Mouse (Mus musculus): ENCODE results near the gene Strn. TPM values are rescaled to one million over a fixed set of nuclear protein-coding genes. Genes with fewer than 3 reads are reported as not detected.

Strn gene
- polyA plus RNA-seq, 1 experiment from 2014 or later = 8.4 TPM

GRCm38 (mm10) chr17:78732056-78732455 lies 4.9 kb downstream of the Strn start:
- Histone ChIP-seq H3K4me2 (ENCODE audit: low read length) (no peak overlapping the region), H3K27ac (ENCODE audit: low read depth) (no peak overlapping the region), H3K9me3 (ENCODE audit: control insufficient read depth, low read length) (no peaks in the 10 kb centered on the region), H3K4me1 (replicated peaks; ENCODE audit: control insufficient read depth, insufficient read depth, low read length) (peaks cover 8% of the 10 kb centered on the region), H3K27me3 (replicated peaks; ENCODE audit: control insufficient read depth, insufficient read depth, low read length) (no peaks in the 10 kb centered on the region), H3K9ac (ENCODE audit: low read length) (no peak overlapping the region), H3K4me3 (ENCODE audit: low read depth, low read length) (no peak overlapping the region), H3K36me3 (ENCODE audit: control insufficient read depth, insufficient read depth, low read length) (no peaks in the 10 kb centered on the region)
- WGBS = 69% methylated on average over 1 of the region's 1 CpGs
- DNase-seq (ENCODE audit: low spot score) (no peak), ATAC-seq (replicated peaks; ENCODE audit: low FRiP score, low TSS enrichment, low read depth) (no peak)

- WGBS = 79% methylated on average over 14 of the region's 14 CpGs
- Histone ChIP-seq H3K4me3 (ENCODE audit: low read depth, low read length) (no peak overlapping the region), H3K4me2 (ENCODE audit: low read length) (no peak overlapping the region), H3K9me3 (ENCODE audit: control insufficient read depth, low read length) (no peaks in the 10 kb centered on the region), H3K27me3 (replicated peaks; ENCODE audit: control insufficient read depth, insufficient read depth, low read length) (no peaks in the 10 kb centered on the region), H3K27ac (ENCODE audit: low read depth) (no peak overlapping the region), H3K36me3 (ENCODE audit: control insufficient read depth, insufficient read depth, low read length) (no peaks in the 10 kb centered on the region), H3K4me1 (replicated peaks; ENCODE audit: control insufficient read depth, insufficient read depth, low read length) (0 out of 2 replicates have a peak, but pooled peaks cover 3% of the 10 kb centered on the region), H3K9ac (ENCODE audit: low read length) (no peak overlapping the region)
- DNase-seq (ENCODE audit: low spot score) = no peak
- no peak for ATAC-seq (replicated peaks; ENCODE audit: low FRiP score, low TSS enrichment, low read depth)
These were observed 10.1 kb downstream of the Strn start for GRCm38 (mm10) chr17:78726746-78727449.

- 0 out of 2 replicates have a peak, but pooled peaks cover 3% of the 10 kb centered on the region for H3K4me1 ChIP-seq (replicated peaks; ENCODE audit: control insufficient read depth, insufficient read depth, low read length)
- ATAC-seq (replicated peaks; ENCODE audit: low FRiP score, low TSS enrichment, low read depth) = no peak
- H3K4me3 ChIP-seq (ENCODE audit: low read depth, low read length) = no peak overlapping the region
- no peak for DNase-seq (ENCODE audit: low spot score)
- no peaks in the 10 kb centered on the region for H3K36me3 ChIP-seq (ENCODE audit: control insufficient read depth, insufficient read depth, low read length)
- no peak overlapping the region for H3K4me2 ChIP-seq (ENCODE audit: low read length)
- no peaks in the 10 kb centered on the region for H3K9me3 ChIP-seq (ENCODE audit: control insufficient read depth, low read length)
- H3K27ac ChIP-seq (ENCODE audit: low read depth) = no peak overlapping the region
- H3K9ac ChIP-seq (ENCODE audit: low read length) = no peak overlapping the region
- no peaks in the 10 kb centered on the region for H3K27me3 ChIP-seq (replicated peaks; ENCODE audit: control insufficient read depth, insufficient read depth, low read length)
- WGBS = 40% methylated on average over 6 of the region's 6 CpGs
These were observed 12.4 kb downstream of the Strn start for GRCm38 (mm10) chr17:78724461-78725055.

- Histone ChIP-seq H3K4me3 (ENCODE audit: low read depth, low read length) (no peak overlapping the region), H3K27me3 (replicated peaks; ENCODE audit: control insufficient read depth, insufficient read depth, low read length) (no peaks in the 10 kb centered on the region), H3K9me3 (ENCODE audit: control insufficient read depth, low read length) (0 out of 2 replicates have a peak, but pooled peaks cover 5% of the 10 kb centered on the region), H3K4me1 (replicated peaks; ENCODE audit: control insufficient read depth, insufficient read depth, low read length) (0 out of 2 replicates have a peak, but pooled peaks cover 3% of the 10 kb centered on the region), H3K36me3 (ENCODE audit: control insufficient read depth, insufficient read depth, low read length) (0 out of 2 replicates have a peak, but pooled peaks cover 8% of the 10 kb centered on the region), H3K9ac (ENCODE audit: low read length) (no peak overlapping the region), H3K4me2 (ENCODE audit: low read length) (no peak overlapping the region), H3K27ac (ENCODE audit: low read depth) (no peak overlapping the region)
- 71% methylated on average over 7 of the region's 7 CpGs for WGBS
- ATAC-seq (replicated peaks; ENCODE audit: low FRiP score, low TSS enrichment, low read depth) (no peak), DNase-seq (ENCODE audit: low spot score) (no peak)
These were observed 15.3 kb downstream of the Strn start for GRCm38 (mm10) chr17:78721690-78722089.

GRCm38 (mm10) chr17:78719086-78719485 lies 17.9 kb downstream of the Strn start:
- Histone ChIP-seq H3K4me2 (ENCODE audit: low read length) (no peak overlapping the region), H3K4me1 (replicated peaks; ENCODE audit: control insufficient read depth, insufficient read depth, low read length) (no peaks in the 10 kb centered on the region), H3K4me3 (ENCODE audit: low read depth, low read length) (no peak overlapping the region), H3K27ac (ENCODE audit: low read depth) (no peak overlapping the region), H3K9ac (ENCODE audit: low read length) (no peak overlapping the region), H3K9me3 (ENCODE audit: control insufficient read depth, low read length) (0 out of 2 replicates have a peak, but pooled peaks cover 5% of the 10 kb centered on the region), H3K36me3 (ENCODE audit: control insufficient read depth, insufficient read depth, low read length) (0 out of 2 replicates have a peak, but pooled peaks cover 8% of the 10 kb centered on the region), H3K27me3 (replicated peaks; ENCODE audit: control insufficient read depth, insufficient read depth, low read length) (no peaks in the 10 kb centered on the region)
- DNase-seq (ENCODE audit: low spot score) = no peak
- ATAC-seq (replicated peaks; ENCODE audit: low FRiP score, low TSS enrichment, low read depth) = no peak
- 92% methylated on average over 13 of the region's 13 CpGs for WGBS

- H3K4me2 ChIP-seq (ENCODE audit: low read length) = no peak overlapping the region
- no peak overlapping the region for H3K4me3 ChIP-seq (ENCODE audit: low read depth, low read length)
- no peak overlapping the region for H3K27ac ChIP-seq (ENCODE audit: low read depth)
- DNase-seq (ENCODE audit: low spot score) = no peak
- no peak for ATAC-seq (replicated peaks; ENCODE audit: low FRiP score, low TSS enrichment, low read depth)
- no peaks in the 10 kb centered on the region for H3K27me3 ChIP-seq (replicated peaks; ENCODE audit: control insufficient read depth, insufficient read depth, low read length)
- no peak overlapping the region for H3K9ac ChIP-seq (ENCODE audit: low read length)
- no peaks in the 10 kb centered on the region for H3K36me3 ChIP-seq (ENCODE audit: control insufficient read depth, insufficient read depth, low read length)
- 80% methylated on average over 2 of the region's 2 CpGs for WGBS
- peaks cover 5% of the 10 kb centered on the region; the same call in 1 of the 2 replicates for H3K9me3 ChIP-seq (ENCODE audit: control insufficient read depth, low read length)
- peaks cover 7% of the 10 kb centered on the region; the same call in 1 of the 2 replicates for H3K4me1 ChIP-seq (replicated peaks; ENCODE audit: control insufficient read depth, insufficient read depth, low read length)
These were observed 26.7 kb downstream of the Strn start for GRCm38 (mm10) chr17:78710258-78710657.

- H3K27me3 ChIP-seq (replicated peaks; ENCODE audit: control insufficient read depth, insufficient read depth, low read length) = no peaks in the 10 kb centered on the region
- H3K4me2 ChIP-seq (ENCODE audit: low read length) = no peak overlapping the region
- peaks cover 5% of the 10 kb centered on the region; the same call in 1 of the 2 replicates for H3K9me3 ChIP-seq (ENCODE audit: control insufficient read depth, low read length)
- ATAC-seq (replicated peaks; ENCODE audit: low FRiP score, low TSS enrichment, low read depth) (no peak), DNase-seq (ENCODE audit: low spot score) (no peak)
- no peaks in the 10 kb centered on the region for H3K36me3 ChIP-seq (ENCODE audit: control insufficient read depth, insufficient read depth, low read length)
- WGBS = 91% methylated on average over 7 of the region's 7 CpGs
- H3K27ac ChIP-seq (ENCODE audit: low read depth) = no peak overlapping the region
- no peak overlapping the region for H3K9ac ChIP-seq (ENCODE audit: low read length)
- no peak overlapping the region for H3K4me3 ChIP-seq (ENCODE audit: low read depth, low read length)
- H3K4me1 ChIP-seq (replicated peaks; ENCODE audit: control insufficient read depth, insufficient read depth, low read length) = peaks cover 7% of the 10 kb centered on the region; the same call in 1 of the 2 replicates
These were observed 28.6 kb downstream of the Strn start for GRCm38 (mm10) chr17:78708422-78708821.

GRCm38 (mm10) chr17:78702988-78703387 lies 34.0 kb downstream of the Strn start:
- DNase-seq (ENCODE audit: low spot score) = no peak
- no peak overlapping the region for H3K4me2 ChIP-seq (ENCODE audit: low read length)
- no peak for ATAC-seq (replicated peaks; ENCODE audit: low FRiP score, low TSS enrichment, low read depth)
- H3K27ac ChIP-seq (ENCODE audit: low read depth) = no peak overlapping the region
- H3K27me3 ChIP-seq (replicated peaks; ENCODE audit: control insufficient read depth, insufficient read depth, low read length) = no peaks in the 10 kb centered on the region
- H3K4me3 ChIP-seq (ENCODE audit: low read depth, low read length) = no peak overlapping the region
- WGBS = 87% methylated on average over 7 of the region's 7 CpGs
- no peak overlapping the region for H3K9ac ChIP-seq (ENCODE audit: low read length)
- H3K9me3 ChIP-seq (ENCODE audit: control insufficient read depth, low read length) = peaks cover 5% of the 10 kb centered on the region; the same call in 1 of the 2 replicates
- peaks cover 6% of the 10 kb centered on the region; the same call in 1 of the 2 replicates for H3K4me1 ChIP-seq (replicated peaks; ENCODE audit: control insufficient read depth, insufficient read depth, low read length)
- 0 out of 2 replicates have a peak, but pooled peaks cover 8% of the 10 kb centered on the region for H3K36me3 ChIP-seq (ENCODE audit: control insufficient read depth, insufficient read depth, low read length)

Measured in intestine, embryonic 14.5 days (tissue).